Mouse (Mus musculus): ENCODE measurements around the gene Hyou1.
"Not testable (repeated sequence)": the region's sequence is repeated elsewhere in the genome, so short reads cannot be mapped to it uniquely, and the experiment has no call there.

The Hyou1 gene

GRCm38 (mm10) chr9:44405011-44405410 is 25.7 kb downstream of the Hyou1 start:
- no peak for DNase-seq (ENCODE audit: low read depth)

DNA sequence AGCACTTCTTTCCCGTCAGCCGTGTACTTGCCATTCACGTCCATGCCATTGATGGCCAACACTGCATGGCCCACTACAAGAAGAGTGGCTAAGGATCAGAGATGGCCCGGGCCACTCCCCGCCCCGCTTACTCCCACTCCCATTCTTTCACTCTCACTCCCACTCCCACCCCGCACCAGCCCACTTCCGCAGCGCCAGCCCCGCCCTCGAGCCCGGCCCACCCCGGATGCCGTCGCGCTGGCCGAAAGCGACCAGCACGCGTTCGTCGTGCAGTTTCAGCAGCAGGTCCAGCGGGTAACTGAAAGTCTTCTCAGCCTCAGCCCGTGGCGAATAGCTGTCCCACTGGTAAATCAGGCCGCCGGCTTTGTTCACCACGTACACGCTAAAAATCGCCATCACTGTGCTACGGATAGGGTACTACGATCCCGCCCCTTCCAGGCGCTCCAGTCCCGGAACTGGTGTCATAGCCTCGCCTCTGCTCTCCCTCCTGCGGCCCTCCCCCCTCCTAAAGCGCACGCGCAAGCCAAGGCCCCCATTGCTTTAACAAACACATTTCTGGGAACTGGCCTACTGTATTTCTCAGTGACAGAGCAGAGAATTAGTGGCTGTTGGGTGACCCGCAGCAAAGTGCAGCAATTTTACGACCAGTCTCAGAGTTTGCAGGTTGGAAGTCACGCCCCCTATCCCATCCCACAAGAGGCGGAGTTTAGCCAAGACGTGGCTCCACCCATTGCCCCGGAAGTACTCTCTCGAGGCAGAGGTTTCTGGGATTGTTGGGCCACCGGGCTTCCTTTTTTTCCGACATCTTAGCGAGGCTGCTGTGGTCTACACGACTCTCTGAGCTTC is 27.8 kb downstream of the Hyou1 start, which contains the start of the genes Rps25 and Trappc4:
TSS of gene Rps25 (plus strand) at position 234 of the 846 bp plus-strand sequence.
TSS of gene Trappc4 (minus strand) at position 695 of the 846 bp plus-strand sequence.
- peak; percentile 96 for DNase-seq (ENCODE audit: low read depth)

GRCm38 (mm10) chr9:44407752-44408097 is 28.4 kb downstream of the Hyou1 start:
- no peak for DNase-seq (ENCODE audit: low read depth)

DNA sequence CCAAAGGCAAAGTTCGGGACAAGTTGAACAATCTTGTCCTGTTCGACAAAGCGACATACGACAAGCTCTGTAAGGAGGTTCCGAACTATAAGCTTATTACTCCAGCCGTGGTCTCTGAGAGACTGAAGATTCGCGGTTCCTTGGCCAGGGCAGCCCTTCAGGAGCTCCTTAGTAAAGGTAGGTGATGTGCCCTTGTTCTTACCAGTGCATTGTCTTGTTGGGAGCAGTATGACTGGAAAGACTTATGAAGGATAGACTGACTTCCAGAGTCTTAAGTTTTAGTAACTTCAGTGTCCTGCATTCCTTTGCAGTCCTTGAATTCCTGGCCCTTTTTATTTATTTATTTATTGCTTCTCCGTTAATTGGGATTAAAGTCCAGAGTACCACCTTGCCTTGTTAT is 29.4 kb downstream of the Hyou1 start:
- DNase-seq (ENCODE audit: low read depth): not testable (repeated sequence)

GRCm38 (mm10) chr9:44410647-44411336 is 31.5 kb downstream of the Hyou1 start:
- no peak for DNase-seq (ENCODE audit: low read depth)

- DNase-seq (ENCODE audit: low read depth): no peak
Observed at GRCm38 (mm10) chr9:44411601-44412130, 32.4 kb downstream of the Hyou1 start.

- DNase-seq (ENCODE audit: low read depth): no peak
Observed at GRCm38 (mm10) chr9:44412306-44412705, 33.0 kb downstream of the Hyou1 start.

- no peak for DNase-seq (ENCODE audit: low read depth)
Observed at GRCm38 (mm10) chr9:44412781-44413180, 33.5 kb downstream of the Hyou1 start.

- DNase-seq (ENCODE audit: low read depth): no peak
Observed at GRCm38 (mm10) chr9:44417156-44417891, 38.0 kb downstream of the Hyou1 start.

DNA sequence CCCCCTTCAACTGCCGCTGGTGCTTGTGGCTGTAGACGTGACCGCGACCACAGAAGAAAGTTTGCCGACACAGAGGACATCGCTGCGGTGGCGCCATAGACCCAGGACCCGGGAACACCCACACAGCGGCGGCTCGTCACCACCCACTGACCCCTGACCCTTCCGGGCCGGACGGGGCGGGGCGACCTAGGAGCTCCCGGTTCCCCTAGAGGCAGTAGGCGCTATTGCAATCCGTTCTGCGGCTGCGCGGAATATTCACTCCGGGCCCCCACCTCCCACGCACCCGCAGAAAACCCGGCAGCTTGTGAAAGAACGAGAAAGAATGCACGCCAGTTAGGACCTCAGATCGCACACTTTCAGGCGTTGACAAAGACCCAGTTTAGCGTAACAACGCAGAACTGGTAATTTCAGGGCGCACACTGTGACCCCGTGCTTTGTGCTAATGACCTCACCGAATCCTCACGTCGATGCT is 38.6 kb downstream of the Hyou1 start:
- peak; percentile 94 for DNase-seq (ENCODE audit: low read depth)

DNA sequence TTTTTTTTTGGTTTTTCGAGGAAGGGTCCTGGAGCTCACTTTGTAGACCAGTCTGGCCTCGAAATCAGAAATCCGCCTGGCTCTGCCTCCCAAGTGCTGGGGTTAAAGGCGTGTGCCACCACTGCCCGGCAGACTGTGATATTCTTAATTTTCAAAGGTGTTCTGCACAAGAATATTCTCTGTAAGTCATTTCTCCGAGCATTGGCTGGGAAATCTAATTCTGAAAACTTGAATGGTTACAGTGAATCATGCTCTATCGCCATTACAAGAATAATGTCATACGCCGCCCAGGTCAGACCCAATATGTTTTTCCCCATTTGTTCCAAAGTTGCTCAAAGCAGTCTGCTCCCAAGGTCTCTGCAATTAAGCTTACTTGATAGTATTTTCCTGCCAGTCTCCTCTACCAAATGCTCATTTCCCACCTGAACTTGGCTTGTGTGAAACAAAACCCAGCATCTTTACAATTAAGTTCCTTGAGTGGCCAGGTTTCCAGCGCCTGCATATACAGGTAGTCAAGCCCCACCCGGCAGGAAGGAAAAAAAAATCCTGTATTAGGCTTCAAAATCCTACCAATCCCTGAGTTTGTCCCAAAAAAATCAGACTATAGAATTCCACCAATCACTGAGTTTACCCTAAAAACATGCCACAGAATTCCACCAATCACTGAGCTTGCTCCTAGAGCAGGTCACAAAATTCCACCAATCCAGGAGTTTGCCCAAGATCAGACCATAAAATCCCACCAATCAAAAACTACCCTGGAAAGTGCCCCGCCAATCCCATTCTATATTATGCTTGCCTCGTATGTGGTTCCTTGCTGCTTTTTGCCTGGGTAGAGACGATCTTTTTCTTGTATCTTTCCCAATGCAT is 39.5 kb downstream of the Hyou1 start, which contains the start of gene Ccdc84:
TSS of gene Ccdc84 (minus strand) at position 51 of the 867 bp plus-strand sequence.
- no peak for DNase-seq (ENCODE audit: low read depth)

DNA sequence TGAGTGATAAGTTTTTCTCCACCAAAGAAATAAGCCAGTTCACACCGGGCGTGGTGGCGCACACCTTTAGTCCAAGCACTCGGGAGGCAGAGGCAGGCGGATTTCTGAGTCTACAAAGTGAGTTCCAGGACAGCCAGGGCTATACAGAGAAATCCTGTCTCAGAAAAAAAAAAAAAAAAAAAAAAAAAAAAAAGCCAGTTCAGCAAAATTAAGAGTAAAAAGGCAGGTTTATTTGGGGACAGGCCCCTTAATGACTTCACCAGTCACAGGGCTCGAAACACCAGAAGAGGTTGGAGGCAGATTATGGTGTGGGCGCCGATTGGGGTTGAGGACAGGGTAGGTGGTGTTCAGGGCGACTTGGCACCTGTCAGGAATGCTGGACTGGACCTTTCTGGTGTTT is 40.4 kb downstream of the Hyou1 start:
- DNase-seq (ENCODE audit: low read depth): not testable (repeated sequence)

- DNase-seq (ENCODE audit: low read depth): no peak
Observed at GRCm38 (mm10) chr9:44420280-44420898, 41.1 kb downstream of the Hyou1 start.

- DNase-seq (ENCODE audit: low read depth): no peak
Observed at GRCm38 (mm10) chr9:44423576-44423975, 44.3 kb downstream of the Hyou1 start.

- DNase-seq (ENCODE audit: low read depth): no peak
Observed at GRCm38 (mm10) chr9:44432577-44433185, 53.4 kb downstream of the Hyou1 start.

DNA sequence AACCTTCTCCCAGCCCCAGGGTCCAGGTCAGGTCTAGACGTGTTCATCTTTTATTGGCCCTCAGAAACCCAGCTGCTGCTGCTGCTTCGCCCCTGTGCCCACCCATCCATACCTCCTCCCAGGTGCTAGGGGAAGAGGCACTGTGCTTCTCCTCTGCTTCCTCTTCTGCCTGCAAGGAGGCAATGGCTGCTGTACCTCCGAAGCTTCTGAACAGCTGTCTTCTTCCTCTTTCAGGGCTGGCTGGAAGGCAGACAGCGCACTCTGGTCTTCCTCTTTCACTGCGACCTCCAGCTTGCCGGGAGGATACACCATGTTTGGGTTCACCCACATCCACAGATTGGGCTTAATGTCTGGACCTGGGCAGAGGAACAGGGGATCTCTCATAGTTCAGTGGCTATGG is 56.5 kb downstream of the Hyou1 start:
- no peak for DNase-seq (ENCODE audit: low read depth)

- DNase-seq (ENCODE audit: low read depth): no peak
Observed at GRCm38 (mm10) chr9:44440961-44441360, 61.7 kb downstream of the Hyou1 start, which contains the start of gene Foxr1. Foxr1 (minus strand) TSS chr9:44441136.
